Mouse (Mus musculus) midbrain, embryonic 10.5 days (tissue): ENCODE measurements at regions not wholly inside any gene's neighbourhood (a gene's known extent, or its start where the extent isn't known, plus 50 kb on each side); places are given as distances from the start of the nearest gene placed in this dataset.
A peak's percentile ranks its signal among the peaks of the same experiment; 100 is the strongest.

ENCODE experiments used
- DNase-seq: peaks from one replicate; pipeline ENCODE4 v3.0.0-alpha.2; 2017; ENCODE audit warnings: low spot score
- H3K27ac ChIP-seq: fragments of 300-500 bp; sonication (generic); replicated peaks from 2 replicates; pipeline ENCODE4 v1.5.1; 2016; ENCODE audit warnings: mild to moderate bottlenecking
- H3K27me3 ChIP-seq: fragments of 300-500 bp; sonication (generic); 2 replicates; pipeline ENCODE4 v1.6.1; 2016; ENCODE audit warnings: low read depth, mild to moderate bottlenecking; ENCODE audit not compliant: poor library complexity, severe bottlenecking
- H3K36me3 ChIP-seq: fragments of 300-500 bp; sonication (generic); 2 replicates; pipeline ENCODE4 v1.6.1; 2016; ENCODE audit warnings: mild to moderate bottlenecking, moderate library complexity
- H3K4me1 ChIP-seq: fragments of 300-500 bp; sonication (generic); 2 replicates; pipeline ENCODE4 v1.6.1; 2016
- H3K4me3 ChIP-seq: fragments of 300-500 bp; sonication (generic); 2 replicates; pipeline ENCODE4 v1.5.1; 2016; ENCODE audit warnings: mild to moderate bottlenecking, moderate library complexity
- H3K9me3 ChIP-seq: fragments of 300-500 bp; sonication (generic); replicated peaks from 2 replicates; pipeline ENCODE4 v1.6.1; 2016; ENCODE audit warnings: mild to moderate bottlenecking
- WGBS: fragments of 180-500 bp; shearing (Covaris S2); methylation state at CpG from one replicate; pipeline ENCODE4 v1.1.7; 2016; 5-methylcytosine and 5-hydroxymethylcytosine counted together

DNA sequence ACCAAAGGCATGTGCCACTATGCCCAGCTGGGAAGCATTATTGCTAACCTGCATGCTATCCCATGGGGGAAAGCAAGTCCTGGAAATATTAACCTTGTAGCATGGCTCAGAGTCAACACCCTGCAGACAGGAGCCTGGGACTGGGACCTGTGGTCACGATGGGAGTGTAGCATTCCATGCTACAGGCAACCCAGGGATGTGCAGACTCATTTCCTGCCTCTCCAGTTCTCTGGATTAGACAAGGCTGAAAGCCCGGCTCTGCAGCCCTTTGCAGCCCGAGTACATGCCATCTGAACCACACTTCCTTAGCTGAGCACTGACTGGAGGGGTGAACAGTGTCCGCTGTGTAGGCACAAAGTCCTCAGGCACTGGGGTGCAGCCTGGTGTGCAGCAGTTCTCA, 82.8 kb downstream of the Tpra1 start:
- 66% methylated on average over 4 of the region's 4 CpGs for WGBS
- Histone ChIP-seq H3K27me3 (peaks cover 8% of the 10 kb centered on the region), H3K9me3 (no peaks in the 10 kb centered on the region), H3K36me3 (no peaks in the 10 kb centered on the region), H3K4me3 (no peak overlapping the region), H3K27ac (peak overlapping the region; percentile 56), H3K4me1 (peaks cover 48% of the 10 kb centered on the region)
- no peak for DNase-seq

DNA sequence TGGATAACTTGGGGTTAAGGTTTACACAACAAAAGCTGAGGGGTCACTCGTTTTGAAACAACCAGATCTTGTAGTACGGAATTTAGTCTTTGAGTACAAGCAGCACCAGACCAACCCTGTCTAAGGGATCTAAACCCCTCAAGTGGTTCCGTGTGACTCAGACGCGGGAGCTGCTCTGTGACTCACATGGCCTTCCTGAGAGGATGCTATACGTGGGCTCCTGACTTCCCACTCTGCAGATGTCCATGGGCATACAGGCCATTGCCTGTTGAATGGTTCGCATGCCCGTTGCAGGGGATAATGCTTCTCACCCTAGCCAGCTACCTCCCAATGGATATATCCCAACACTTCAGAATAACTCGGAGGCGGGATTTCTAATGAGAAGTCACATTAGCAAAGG, 86.5 kb downstream of the Tpra1 start:
- Histone ChIP-seq H3K9me3 (no peaks in the 10 kb centered on the region), H3K4me3 (no peak overlapping the region), H3K36me3 (no peaks in the 10 kb centered on the region), H3K4me1 (peaks cover 28% of the 10 kb centered on the region), H3K27me3 (no peaks in the 10 kb centered on the region; the same call in 1 of the 2 replicates), H3K27ac (peak overlapping the region; percentile 23; the same call in 1 of the 2 replicates)
- DNase-seq, result no peak
- WGBS, result 95% methylated on average over 10 of the region's 10 CpGs

DNA sequence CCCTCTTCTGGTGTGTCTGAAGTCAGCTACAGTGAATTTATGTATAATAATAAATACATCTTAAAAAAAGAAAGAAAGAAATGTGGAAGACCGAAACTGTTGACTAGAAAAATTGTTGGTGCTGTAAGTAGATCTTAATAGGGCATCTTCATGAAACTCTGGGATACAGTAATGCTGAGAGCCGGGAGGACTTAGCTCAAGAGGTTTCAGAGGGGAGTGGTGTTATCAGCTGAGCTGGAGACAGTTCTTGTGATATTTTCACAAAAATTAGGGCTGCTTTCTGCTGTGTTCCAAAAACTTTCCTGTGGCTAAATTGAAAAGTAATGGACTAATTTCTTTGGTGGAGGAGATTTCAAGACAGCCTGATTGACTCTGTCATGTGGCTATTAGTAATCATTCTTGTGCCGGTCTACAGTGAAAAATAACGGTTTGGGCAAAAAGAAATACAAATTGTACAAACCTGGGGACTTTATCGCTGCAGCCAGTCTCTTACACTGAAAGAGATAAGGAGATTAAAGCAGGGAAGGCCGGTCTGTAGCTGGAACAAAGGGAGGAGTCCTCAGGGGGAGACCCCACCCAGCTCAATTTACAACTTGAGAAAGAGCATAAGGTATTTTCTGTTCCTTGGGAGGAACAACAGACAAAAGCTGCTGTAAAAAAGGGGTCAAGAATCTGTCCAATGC, 87.7 kb downstream of the Tpra1 start:
- no peak for DNase-seq
- Histone ChIP-seq H3K27ac (peak overlapping the region; percentile 39; the same call in 1 of the 2 replicates), H3K36me3 (no peaks in the 10 kb centered on the region), H3K9me3 (no peaks in the 10 kb centered on the region), H3K4me3 (no peak overlapping the region), H3K4me1 (peaks cover 17% of the 10 kb centered on the region), H3K27me3 (peaks cover 3% of the 10 kb centered on the region; the same call in 1 of the 2 replicates)
- 55% methylated on average over 6 of the region's 6 CpGs for WGBS

DNA sequence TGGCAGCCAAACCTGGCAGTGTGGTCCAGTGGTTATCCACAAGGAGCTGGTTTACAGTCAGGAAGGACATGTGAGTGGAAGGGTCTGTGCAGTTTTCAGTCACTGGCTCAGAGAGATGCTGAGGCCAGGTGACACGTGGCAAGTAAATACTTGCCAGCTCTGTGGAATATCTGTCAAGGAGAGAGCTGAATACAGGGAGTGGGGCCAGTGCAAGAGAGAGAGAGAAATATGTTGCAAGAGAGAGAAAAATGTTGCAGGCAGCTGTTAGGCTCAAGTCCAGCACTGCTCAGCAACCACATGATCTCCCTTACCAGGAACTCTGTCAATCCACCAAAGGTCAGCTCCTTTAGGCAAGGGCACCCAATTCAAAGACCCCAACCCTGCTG, 88.2 kb downstream of the Tpra1 start:
- no peak overlapping the region for H3K4me3 ChIP-seq
- peaks cover 3% of the 10 kb centered on the region; the same call in 1 of the 2 replicates for H3K27me3 ChIP-seq
- no peaks in the 10 kb centered on the region for H3K36me3 ChIP-seq
- H3K4me1 ChIP-seq, result peaks cover 12% of the 10 kb centered on the region
- DNase-seq, result no peak
- no peaks in the 10 kb centered on the region for H3K9me3 ChIP-seq
- H3K27ac ChIP-seq, result peak overlapping the region; percentile 39; the same call in 1 of the 2 replicates
- 48% methylated on average over 1 of the region's 1 CpGs for WGBS

DNA sequence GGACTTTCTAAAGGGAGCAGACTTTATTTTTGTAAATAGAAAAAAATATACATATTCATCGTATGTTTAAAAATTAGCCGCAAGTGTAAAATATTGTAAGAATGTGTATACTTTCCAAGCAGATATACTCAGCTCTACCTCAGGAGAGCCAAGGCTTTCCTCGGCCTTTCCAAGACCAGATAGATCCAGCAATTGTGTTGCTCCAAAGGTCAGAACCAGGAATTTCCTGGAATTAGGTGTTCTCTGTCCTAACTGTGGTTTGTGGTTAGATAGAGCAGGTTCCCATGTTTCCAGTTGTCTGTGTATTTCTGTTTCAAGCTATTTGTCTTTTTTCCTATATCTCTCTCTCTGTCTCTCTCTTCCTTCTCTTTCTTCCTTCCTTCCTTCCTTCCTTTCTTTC, 93.0 kb downstream of the Tpra1 start:
- Histone ChIP-seq H3K4me3 (no peak overlapping the region), H3K9me3 (no peaks in the 10 kb centered on the region), H3K27me3 (0 out of 2 replicates have a peak, but pooled peaks cover 3% of the 10 kb centered on the region), H3K27ac (no peak overlapping the region), H3K36me3 (no peaks in the 10 kb centered on the region), H3K4me1 (peaks cover 12% of the 10 kb centered on the region)
- no peak for DNase-seq
- WGBS, result 89% methylated on average over 3 of the region's 3 CpGs

DNA sequence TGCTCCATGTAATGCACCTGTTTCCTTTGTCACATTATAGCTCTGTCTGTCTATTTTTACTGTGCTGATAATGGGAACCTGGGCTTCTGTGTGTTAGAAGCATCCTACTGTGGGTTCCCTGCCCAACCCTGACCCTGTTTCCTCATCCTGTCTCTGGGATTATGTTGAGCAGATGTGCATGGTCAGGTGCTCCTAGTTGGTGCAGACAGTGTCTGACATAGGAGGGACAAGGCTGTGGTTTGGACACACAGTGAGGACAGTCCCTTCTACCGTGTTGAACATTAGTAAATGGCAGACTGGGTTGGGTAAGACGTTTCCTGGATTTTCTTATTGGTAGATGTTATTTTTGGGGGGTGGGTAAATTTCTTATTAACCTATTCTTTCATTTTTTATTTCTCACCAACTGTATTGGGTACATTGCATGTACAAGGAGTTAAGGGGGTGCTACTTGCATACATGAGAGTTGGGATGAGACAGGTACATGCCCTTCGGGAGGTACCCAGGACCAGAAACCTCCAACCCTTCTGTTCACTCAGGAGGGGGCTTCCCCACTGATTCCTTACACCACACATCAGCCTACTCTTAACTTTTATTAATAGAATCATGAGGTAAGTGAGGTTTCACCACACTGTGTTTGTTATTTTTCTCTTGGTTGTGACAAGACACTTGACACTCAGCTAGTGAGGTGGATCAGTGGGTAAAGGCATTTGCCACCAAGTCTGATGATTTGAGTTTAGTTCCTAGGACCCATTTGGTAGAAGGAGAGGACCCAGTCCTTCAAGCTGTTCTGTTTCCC, 97.1 kb downstream of the Tpra1 start:
- WGBS, result 85% methylated on average over 3 of the region's 3 CpGs
- no peak overlapping the region; the same call in 1 of the 2 replicates for H3K27ac ChIP-seq
- H3K4me3 ChIP-seq, result no peak overlapping the region
- peaks cover 32% of the 10 kb centered on the region for H3K4me1 ChIP-seq
- no peaks in the 10 kb centered on the region for H3K9me3 ChIP-seq
- no peak for DNase-seq
- H3K36me3 ChIP-seq, result no peaks in the 10 kb centered on the region
- 0 out of 2 replicates have a peak, but pooled peaks cover 9% of the 10 kb centered on the region for H3K27me3 ChIP-seq

DNA sequence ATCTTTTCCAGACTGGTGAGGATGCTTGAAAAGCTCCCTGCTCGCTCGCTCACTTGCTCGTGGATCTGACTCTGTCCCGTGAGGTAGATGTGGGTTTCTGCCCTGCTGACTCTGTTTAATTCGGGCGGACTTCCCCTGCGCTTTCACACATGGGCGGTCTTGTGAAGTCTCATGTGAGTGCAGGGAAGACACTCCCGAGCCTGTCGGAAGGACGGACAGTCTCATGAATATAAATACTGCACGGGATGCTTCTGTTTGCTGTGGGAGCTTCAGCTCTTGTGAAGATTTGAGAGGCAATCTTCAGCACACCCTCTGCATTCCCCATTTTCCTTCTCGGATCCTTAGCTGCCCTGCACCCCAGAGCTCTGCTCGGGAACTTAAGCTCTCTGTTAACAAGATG, 98.3 kb downstream of the Tpra1 start:
- peak overlapping the region; percentile 1; the same call in 1 of the 2 replicates for H3K4me3 ChIP-seq
- H3K27me3 ChIP-seq, result 0 out of 2 replicates have a peak, but pooled peaks cover 6% of the 10 kb centered on the region
- no peaks in the 10 kb centered on the region for H3K9me3 ChIP-seq
- H3K27ac ChIP-seq, result peak overlapping the region; percentile 67
- H3K36me3 ChIP-seq, result no peaks in the 10 kb centered on the region
- peak; percentile 41 for DNase-seq
- H3K4me1 ChIP-seq, result peaks cover 32% of the 10 kb centered on the region
- WGBS, result 22% methylated on average over 14 of the region's 14 CpGs

DNA sequence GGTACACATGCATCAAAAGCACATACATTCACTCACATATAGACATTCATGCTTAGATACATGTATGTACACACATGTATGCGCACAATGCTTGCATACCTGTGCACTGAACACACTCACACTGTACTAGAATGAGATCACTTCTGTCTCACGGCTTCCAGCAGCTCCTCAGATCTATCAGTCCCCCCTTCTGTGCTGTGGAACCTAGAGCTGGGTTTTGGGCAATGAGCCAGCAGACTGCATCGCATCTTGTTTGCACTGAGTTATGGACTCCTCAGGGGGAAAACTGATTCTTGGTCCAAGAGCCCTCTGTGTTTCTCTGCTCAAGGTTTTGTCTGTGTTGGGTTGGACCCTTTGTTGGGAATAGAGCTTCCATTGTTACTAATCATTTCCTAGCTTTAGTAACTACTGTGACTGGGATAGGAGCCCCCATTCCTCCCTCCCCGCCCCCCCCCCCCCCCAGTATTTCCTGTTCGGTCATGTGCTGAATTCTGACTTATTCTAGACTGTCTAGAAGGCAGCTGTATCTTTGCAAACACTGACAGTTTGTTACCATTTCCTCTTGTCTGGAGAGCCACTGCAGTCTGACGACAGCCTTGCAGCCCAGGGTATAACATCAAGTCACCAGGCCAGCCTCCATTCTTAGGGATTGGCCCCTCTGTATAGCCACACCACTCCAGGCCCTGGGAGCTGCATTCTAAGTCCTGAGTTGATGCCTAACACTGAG, 101.3 kb downstream of the Tpra1 start:
- no peak for DNase-seq
- H3K4me3 ChIP-seq, result no peak overlapping the region
- H3K36me3 ChIP-seq, result no peaks in the 10 kb centered on the region
- WGBS, result 85% methylated on average over 5 of the region's 6 CpGs
- H3K27ac ChIP-seq, result peak overlapping the region; percentile 63
- H3K4me1 ChIP-seq, result peaks cover 62% of the 10 kb centered on the region
- 0 out of 2 replicates have a peak, but pooled peaks cover 6% of the 10 kb centered on the region for H3K27me3 ChIP-seq
- H3K9me3 ChIP-seq, result no peaks in the 10 kb centered on the region

DNA sequence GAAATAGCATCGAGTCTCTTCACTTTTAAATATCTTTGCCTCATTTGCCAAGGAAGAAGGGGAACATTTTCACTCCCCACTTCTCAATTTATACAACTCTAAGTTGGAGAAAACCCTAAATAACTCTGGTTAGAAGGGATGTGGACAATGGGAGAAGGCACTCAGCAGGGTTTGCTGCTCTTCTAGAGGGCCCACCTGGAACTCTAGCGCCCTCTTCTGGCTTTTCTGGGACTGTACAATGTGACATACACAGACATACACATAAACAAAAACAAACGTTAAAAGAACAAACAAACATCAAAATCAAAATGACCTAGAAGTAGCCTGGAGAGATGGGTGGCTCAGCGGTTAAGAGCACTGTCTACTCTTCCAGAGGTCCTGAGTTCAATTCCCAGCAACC, 103.0 kb downstream of the Tpra1 start:
- Histone ChIP-seq H3K36me3 (no peaks in the 10 kb centered on the region), H3K27ac (no peak overlapping the region), H3K4me1 (peaks cover 74% of the 10 kb centered on the region), H3K27me3 (peaks cover 9% of the 10 kb centered on the region; the same call in 1 of the 2 replicates), H3K9me3 (no peaks in the 10 kb centered on the region), H3K4me3 (no peak overlapping the region)
- DNase-seq, result no peak
- 44% methylated on average over 4 of the region's 4 CpGs for WGBS

DNA sequence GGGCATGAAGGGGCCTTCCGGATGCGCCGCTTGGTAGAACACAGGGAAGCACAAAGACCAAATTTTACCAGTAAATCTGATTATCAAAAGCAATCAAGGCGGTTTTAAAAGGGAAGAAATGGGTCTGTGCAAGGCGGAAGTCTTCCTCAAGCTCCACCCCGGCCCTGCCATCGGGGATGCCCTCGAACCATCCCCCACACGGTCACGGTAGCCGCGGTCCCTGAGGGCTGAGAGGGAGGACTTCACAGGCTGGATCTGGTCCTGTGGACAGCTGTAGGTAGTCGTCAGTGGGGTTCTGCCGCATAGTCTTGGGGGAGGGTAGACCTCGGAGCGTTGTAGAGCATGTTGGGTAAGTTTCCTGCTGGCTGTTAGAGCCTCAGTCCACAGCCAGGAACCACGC, 104.9 kb downstream of the Tpra1 start:
- peaks cover 23% of the 10 kb centered on the region; the same call in 1 of the 2 replicates for H3K27me3 ChIP-seq
- WGBS, result 33% methylated on average over 17 of the region's 17 CpGs
- no peaks in the 10 kb centered on the region for H3K9me3 ChIP-seq
- H3K4me3 ChIP-seq, result no peak overlapping the region
- H3K27ac ChIP-seq, result peak overlapping the region; percentile 90
- peak; percentile 63 for DNase-seq
- peaks cover 84% of the 10 kb centered on the region for H3K4me1 ChIP-seq
- no peaks in the 10 kb centered on the region for H3K36me3 ChIP-seq

DNA sequence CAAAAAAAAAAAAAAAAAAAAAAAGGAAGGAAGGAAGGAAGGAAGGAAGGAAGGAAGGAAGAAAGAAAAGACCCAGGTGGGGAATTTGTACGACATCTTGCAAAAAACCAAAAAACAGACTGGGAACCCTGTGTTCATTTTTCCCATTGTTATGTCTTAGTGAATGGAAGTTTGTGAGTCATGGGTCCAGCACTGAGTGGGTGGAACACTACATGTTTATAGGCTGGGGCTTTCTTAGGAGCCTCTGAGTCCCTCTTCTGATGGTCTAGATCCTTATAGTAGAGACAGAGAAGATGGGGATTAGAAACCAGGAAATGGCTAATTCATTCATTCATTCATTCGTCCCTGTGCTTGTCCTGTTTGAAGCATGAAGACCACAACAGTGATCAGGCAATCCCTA, 105.5 kb downstream of the Tpra1 start:
- peak overlapping the region; percentile 90 for H3K27ac ChIP-seq
- no peaks in the 10 kb centered on the region for H3K36me3 ChIP-seq
- peaks cover 84% of the 10 kb centered on the region for H3K4me1 ChIP-seq
- DNase-seq, result no peak
- no peak overlapping the region for H3K4me3 ChIP-seq
- no peaks in the 10 kb centered on the region for H3K9me3 ChIP-seq
- 79% methylated on average over 2 of the region's 2 CpGs for WGBS
- H3K27me3 ChIP-seq, result peaks cover 20% of the 10 kb centered on the region; the same call in 1 of the 2 replicates

DNA sequence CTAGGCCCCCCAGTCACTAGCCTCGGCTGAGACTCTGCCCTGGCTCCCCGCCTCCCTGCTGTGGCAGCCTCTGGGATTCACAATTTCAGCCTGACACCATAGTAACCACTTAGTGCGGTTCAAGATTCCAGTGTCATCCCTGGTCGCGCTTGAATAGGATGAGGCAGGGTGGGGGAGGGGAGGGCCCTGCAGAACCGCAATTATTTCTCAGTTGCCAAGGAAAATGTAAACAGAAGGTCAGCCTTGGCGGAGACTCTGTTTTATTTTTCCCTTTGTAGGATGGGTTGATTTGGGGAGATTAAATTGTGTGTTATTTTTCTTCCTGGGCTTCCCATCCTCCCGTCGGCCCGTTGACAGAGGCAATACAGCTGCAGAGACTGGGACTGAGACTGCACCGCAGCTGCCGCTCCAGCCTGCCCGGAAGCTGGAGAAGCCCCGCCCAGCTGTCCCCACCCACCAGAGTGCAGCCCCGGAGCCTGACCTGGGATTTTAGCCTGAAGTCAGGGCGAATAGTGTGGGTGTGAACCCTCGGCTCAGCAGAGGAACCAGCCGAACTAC, 106.6 kb downstream of the Tpra1 start:
- peak; percentile 88 for DNase-seq
- Histone ChIP-seq H3K9me3 (no peaks in the 10 kb centered on the region), H3K4me1 (peaks cover 84% of the 10 kb centered on the region), H3K36me3 (no peaks in the 10 kb centered on the region), H3K27ac (peak overlapping the region; percentile 90), H3K27me3 (peaks cover 21% of the 10 kb centered on the region; the same call in 1 of the 2 replicates), H3K4me3 (peak overlapping the region; percentile 46)
- WGBS, result 1% methylated on average over 18 of the region's 18 CpGs
